Mouse (Mus musculus) spleen, adult 2 months (tissue): Measurements from ENCODE around the gene Fhit.

Experiments used
- CTCF ChIP-seq: fragments of 200-500 bp; IDR thresholded peaks from 2 replicates; pipeline ENCODE4 v1.5.1; 2011; ENCODE audit warnings: mild to moderate bottlenecking, inconsistent platforms; ENCODE audit not compliant: insufficient read depth, insufficient read length, insufficient replicate concordance; ENCODE audit errors: extremely low read depth
- POLR2A ChIP-seq: fragments of 200-500 bp; IDR thresholded peaks from 2 replicates; pipeline ENCODE4 v1.6.1; 2011; ENCODE audit warnings: low read depth, low read length, inconsistent platforms

GRCm38 (mm10) chr14:10514026-10514425, 647.8 kb downstream of the Fhit start:
- TF ChIP-seq CTCF (no peak), POLR2A (no peak)
